Mouse (Mus musculus) megakaryocyte, adult 5-6 weeks (primary cell): ENCODE data around the gene Vldlr. TPM values are rescaled to one million over a fixed set of nuclear protein-coding genes. Genes with fewer than 3 reads are reported as not detected.

Experiments used
- ATAC-seq: 2 replicates; pipeline ENCODE4 v1.8.0; 2016; ENCODE audit warnings: mild to moderate bottlenecking, inconsistent platforms; ENCODE audit not compliant: poor library complexity, severe bottlenecking
- total RNA-seq, 2 experiments: library from RNA; stranded (forward) in 1 of 2; stranded (reverse) in 1 of 2; fragments of 153-499, 151-499 nt in 1 of 2; fragments of 221-1000, 200-1000 nt in 1 of 2; gene quantifications; 2 replicates each; pipeline versions ENCODE4 v1.2.3 to v1.2.4; 2015 to 2017

Gene Vldlr
- total RNA-seq, 2 experiments from 2014 or later: not detected

DNA sequence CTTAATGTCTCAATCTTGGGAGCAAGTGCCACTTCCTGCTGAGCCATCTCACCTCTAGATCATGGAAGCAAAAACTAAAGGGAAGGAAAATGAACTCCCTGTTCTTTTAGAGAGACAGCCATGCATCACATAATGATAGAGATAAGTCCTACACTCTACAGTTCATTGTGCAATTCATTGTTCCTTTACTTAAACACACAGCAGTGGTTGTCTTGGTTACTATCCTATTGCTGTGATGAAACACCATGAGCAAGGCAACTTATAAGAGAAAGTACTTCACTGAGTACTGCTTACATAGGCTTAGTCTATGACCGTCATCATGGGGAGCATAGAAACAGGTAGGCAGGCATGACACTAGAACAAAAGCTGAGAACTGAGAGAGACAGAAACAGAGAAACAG lies 12.0 kb downstream of the Vldlr start:
- ATAC-seq: no peak

DNA sequence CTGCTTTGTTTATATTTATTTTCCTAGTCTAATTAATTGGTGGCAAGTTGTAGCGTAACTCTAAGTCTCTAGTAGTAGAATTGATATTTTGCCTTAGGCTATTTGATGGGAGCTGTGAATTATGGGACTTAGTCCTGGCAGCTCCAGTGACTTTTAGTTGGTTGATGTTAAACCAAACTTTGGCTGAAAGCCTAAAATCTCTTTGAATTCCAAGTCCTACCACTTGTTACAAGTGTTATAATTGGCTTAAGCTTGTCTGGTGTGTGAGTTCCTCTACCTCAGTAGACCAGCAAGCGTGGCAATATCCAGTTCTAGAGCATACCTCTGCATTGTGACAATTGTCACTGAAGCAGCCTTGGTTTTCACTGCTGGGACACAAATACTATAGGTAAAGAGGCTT lies 17.1 kb downstream of the Vldlr start:
- ATAC-seq: no peak

DNA sequence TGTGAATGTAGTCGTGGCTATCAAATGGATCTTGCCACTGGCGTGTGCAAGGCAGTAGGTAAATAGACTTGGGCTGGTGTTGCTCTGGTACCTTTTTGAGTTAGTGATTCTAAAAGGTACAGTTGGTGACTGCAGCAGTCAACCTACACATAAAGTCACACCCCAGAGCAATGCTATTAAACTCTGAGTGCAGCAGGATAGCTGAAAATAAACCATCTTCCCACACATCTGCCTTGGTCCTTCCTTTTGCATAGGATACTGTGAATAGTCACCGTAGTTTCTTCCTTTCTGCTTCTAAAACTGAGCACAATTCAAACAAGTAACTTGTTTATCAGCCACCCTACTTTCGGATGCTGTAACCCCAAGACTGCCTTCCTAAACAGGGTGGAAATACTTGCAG lies 23.6 kb downstream of the Vldlr start:
- no peak for ATAC-seq

- ATAC-seq: no peak
These were observed 27.2 kb downstream of the Vldlr start for GRCm38 (mm10) chr19:27243527-27243926.

GRCm38 (mm10) chr19:27254756-27255155 lies 38.5 kb downstream of the Vldlr start:
- no peak for ATAC-seq

DNA sequence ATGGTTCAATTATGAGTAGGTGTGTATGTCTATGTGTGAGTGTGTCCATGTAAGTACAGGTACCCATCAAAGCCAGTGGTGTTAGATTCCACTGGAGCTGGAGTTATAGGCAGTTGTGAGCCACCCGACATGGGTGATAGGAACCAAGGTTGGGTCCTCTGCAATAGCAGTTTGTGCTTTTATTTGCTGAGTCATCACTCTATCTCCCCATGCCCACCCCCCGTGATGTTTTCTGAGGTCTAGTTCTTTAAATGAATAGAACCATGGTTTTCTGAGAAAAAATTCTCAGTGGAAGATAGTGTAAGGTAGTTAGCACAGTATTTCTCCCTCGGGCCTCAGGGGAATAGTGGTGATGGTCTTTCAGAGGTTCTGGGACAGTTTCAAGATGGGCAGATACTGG lies 39.4 kb downstream of the Vldlr start:
- ATAC-seq: no peak

- ATAC-seq: no peak
These were observed 43.8 kb downstream of the Vldlr start for GRCm38 (mm10) chr19:27260102-27260501.

- ATAC-seq: no peak
These were observed 44.5 kb downstream of the Vldlr start for GRCm38 (mm10) chr19:27260621-27261278.

- ATAC-seq: no peak
These were observed 45.9 kb downstream of the Vldlr start for GRCm38 (mm10) chr19:27262141-27262540.

- ATAC-seq: no peak
These were observed 57.1 kb downstream of the Vldlr start for GRCm38 (mm10) chr19:27273385-27273784.

- ATAC-seq: no peak
These were observed 58.1 kb downstream of the Vldlr start for GRCm38 (mm10) chr19:27274382-27274781.

DNA sequence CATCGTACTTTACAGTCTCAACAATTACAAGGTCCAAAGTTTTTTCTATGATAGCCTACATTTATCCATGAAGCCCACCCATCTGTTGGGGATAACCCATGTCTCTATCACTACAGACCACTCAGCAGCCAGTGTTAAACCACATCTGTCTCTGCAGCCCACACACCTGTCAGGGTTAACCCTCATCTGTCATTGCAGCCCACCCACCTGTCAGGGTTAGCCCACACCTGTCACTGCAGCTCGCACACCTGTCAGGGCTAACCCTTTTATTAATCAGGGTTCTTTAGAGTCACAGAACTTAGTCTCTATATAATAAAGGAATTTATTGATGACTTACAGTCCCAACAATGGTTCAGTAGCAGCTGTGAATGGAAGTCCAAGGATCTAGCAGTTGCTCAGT lies 62.9 kb downstream of the Vldlr start:
- no peak for ATAC-seq

Other genes starting within 250 kb of the Vldlr start
- gene Kcnv2, start 106.1 kb downstream of the Vldlr start, total RNA-seq (2015): not detected in 2 replicates
- not detected in 2 replicates for gene Kcnv2, start 106.1 kb downstream of the Vldlr start, total RNA-seq (2017)
- gene Pum3, start 213.3 kb downstream of the Vldlr start, total RNA-seq (2015): 80.8 and 90.7 TPM in 2 replicates
- 49.7 and 52.8 TPM in 2 replicates for gene Pum3, start 213.3 kb downstream of the Vldlr start, total RNA-seq (2017)